Mouse (Mus musculus) Patski (cell line): ENCODE data around the gene Sh2d1b2. TPM values are rescaled to one million over a fixed set of nuclear protein-coding genes. Genes with fewer than 3 reads are reported as not detected.

Experiments
- ATAC-seq: fragments of 100-300 bp; one replicate; pipeline ENCODE4 v1.8.0; 2021
- CTCF ChIA-PET: fragments of 350-600 bp; sonication (Branson Sonifier 250); formaldehyde crosslinking; loops from one replicate; lab custom pipeline; 2022; ENCODE audit warnings: inconsistent platforms; lab: Charles Lee
- POLR2A ChIA-PET: fragments of 350-600 bp; sonication (Branson Sonifier 250); formaldehyde crosslinking; loops from one replicate; lab custom pipeline; 2022; ENCODE audit warnings: antibody characterized with exemption, inconsistent platforms; lab: Charles Lee
- DNase-seq: peaks from one replicate; pipeline ENCODE4 v3.0.0-alpha.2; 2011; ENCODE audit warnings: low read depth, low spot score
- H3K27me3 ChIP-seq: fragments of 371-371 bp; one replicate; pipeline ENCODE4 v1.5.1; 2021
- CTCF ChIP-seq: fragments of 100-300 bp; IDR thresholded peaks from one replicate; pipeline ENCODE4 v1.5.1; 2021
- in situ Hi-C: fragments of 300-500 bp; cut with MboI; formaldehyde crosslinking; loops from 3 replicates; pipeline ENCODE4 v1.11.1; 2018; ENCODE audit warnings: low pct_unique_long_range_greater_than_20kb, mixed read lengths
- polyA plus RNA-seq: library from polyadenylated mRNA; unstranded; gene quantifications from one replicate; pipeline ENCODE4 v1.2.3, GENCODE M21; 2021

Sh2d1b2 gene
- polyA plus RNA-seq, 1 experiment from 2014 or later, result not detected

DNA sequence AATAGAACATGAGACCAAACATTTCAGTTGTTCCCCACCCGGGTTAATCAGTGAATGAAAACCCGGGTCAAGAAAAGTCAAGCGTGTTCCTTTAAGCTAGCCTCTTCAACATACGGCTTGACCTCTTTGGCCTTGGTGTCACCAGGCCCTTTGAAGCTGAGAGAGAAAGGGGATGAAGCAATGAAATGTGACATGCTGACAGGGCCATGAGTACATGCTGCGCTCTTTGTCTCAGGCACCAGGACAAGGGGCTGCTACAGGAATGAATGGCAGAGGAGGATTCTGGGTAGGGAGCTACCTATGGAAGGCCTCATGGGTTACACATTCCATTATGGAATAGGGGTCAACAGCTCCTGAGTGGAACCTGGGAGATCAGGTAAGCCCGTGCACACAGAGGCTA lies 70.6 kb downstream of the Sh2d1b2 start:
- POLR2A ChIA-PET, result interaction anchor here (1.1 kb wide), 1 partner anchor 10 kb away, joined by 3 read pairs; no protein-coding TSS in a partner anchor
- CTCF ChIA-PET, result no interaction called here
- ATAC-seq (no peak), DNase-seq (no peak)
- no peak for TF ChIP-seq CTCF
- in situ Hi-C loops, result no loop called here
- H3K27me3 ChIP-seq, result no peaks in the 10 kb centered on the region

Other genes starting within 250 kb of the Sh2d1b2 start
- 0.32 TPM for gene Ddr2, start 122.0 kb upstream of the Sh2d1b2 start, polyA plus RNA-seq
- 75.2 TPM for gene Uap1, start 57.8 kb upstream of the Sh2d1b2 start, polyA plus RNA-seq
- 47.4 TPM for gene Uhmk1, start 17.4 kb upstream of the Sh2d1b2 start, polyA plus RNA-seq
- gene Sh2d1b1, start 44.6 kb downstream of the Sh2d1b2 start, polyA plus RNA-seq, result 0.09 TPM
- gene Gm7694, start 73.6 kb downstream of the Sh2d1b2 start, polyA plus RNA-seq, result 4.0 TPM
- 0.36 TPM for gene Spata46, start 76.1 kb downstream of the Sh2d1b2 start, polyA plus RNA-seq